Mouse (Mus musculus): Measurements from ENCODE around the gene Gpr137. TPM values are rescaled to one million over a fixed set of nuclear protein-coding genes. Genes with fewer than 3 reads are reported as not detected.

Gene Gpr137
- polyA plus RNA-seq (2012) = 59.4 and 67.4 TPM in 2 replicates

DNA sequence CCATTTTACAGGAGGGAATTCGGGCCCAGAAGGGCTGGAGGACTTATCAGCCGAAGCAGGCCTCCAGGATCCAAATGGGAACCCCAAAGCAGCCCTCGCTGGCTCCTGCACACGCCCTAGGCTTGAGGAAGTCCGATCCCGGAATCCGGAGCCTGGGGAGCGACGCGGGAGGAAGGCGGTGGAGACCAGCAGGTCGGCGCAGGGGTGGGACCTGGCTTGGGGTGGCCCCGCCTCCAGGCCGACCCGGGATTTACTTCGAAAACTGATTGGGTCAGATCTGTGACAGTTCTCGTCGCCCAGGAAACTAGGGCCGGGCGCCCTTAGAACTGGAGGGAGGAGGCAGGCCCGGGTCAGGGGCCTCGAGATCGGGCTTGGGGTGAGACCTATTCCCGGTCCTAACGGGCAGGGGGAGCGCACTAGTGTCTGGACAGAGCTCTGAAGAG is at the start of gene Gpr137:
Gpr137 (minus strand) TSS at position 232 of the 443 bp plus-strand sequence.

DNA sequence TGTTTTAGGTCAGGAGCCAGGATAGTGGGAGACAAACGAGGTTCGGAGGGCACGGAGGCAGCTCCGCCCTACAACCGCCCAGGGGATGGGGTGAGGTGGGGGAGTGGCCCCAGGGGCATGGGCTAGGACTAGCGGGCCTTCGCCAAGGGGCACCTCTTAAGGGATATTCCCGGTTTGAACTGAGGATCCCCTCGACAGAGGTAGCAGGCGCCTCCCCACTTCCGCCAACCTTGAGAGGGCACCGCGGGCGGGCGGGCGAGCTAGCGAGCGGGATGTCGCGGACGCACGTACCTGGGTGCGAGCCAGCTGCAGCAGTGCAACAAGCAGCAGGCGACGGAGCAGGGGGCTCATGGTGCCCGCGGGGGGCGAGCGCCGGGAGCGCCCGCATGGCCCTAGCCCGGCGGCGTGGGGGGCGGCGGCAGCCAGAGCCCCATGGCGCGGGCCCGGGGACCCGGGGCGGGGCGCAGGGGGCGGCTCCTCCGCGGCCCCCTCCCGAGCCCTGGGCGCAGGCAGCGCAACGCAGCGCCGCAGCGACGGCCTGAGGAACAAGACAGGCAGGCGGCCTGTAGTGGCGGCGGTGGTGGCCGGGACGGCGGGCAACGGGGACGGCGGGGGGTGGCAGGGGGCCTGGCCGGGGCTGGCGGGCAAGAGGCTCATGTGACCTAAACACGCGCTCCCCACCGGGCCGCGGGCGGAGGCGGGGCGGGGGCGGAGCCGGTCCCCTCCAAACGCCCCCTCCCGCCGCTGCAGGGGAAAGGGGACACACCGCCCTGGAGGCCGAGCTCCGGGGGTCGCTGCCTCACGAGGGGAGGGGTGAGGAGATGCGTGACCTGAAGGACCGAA is 45.0 kb upstream of the Gpr137 start, which contains the start of gene Vegfb:
Vegfb (minus strand) TSS at position 591 of the 843 bp plus-strand sequence.

GRCm38 (mm10) chr19:6980381-6981093 is 38.3 kb upstream of the Gpr137 start, which contains the start of gene Fkbp2:
Fkbp2 (minus strand) TSS chr19:6980501.

GRCm38 (mm10) chr19:6975537-6976521 is 33.5 kb upstream of the Gpr137 start, which contains the start of gene Plcb3:
Plcb3 (minus strand) TSS chr19:6976470.

DNA sequence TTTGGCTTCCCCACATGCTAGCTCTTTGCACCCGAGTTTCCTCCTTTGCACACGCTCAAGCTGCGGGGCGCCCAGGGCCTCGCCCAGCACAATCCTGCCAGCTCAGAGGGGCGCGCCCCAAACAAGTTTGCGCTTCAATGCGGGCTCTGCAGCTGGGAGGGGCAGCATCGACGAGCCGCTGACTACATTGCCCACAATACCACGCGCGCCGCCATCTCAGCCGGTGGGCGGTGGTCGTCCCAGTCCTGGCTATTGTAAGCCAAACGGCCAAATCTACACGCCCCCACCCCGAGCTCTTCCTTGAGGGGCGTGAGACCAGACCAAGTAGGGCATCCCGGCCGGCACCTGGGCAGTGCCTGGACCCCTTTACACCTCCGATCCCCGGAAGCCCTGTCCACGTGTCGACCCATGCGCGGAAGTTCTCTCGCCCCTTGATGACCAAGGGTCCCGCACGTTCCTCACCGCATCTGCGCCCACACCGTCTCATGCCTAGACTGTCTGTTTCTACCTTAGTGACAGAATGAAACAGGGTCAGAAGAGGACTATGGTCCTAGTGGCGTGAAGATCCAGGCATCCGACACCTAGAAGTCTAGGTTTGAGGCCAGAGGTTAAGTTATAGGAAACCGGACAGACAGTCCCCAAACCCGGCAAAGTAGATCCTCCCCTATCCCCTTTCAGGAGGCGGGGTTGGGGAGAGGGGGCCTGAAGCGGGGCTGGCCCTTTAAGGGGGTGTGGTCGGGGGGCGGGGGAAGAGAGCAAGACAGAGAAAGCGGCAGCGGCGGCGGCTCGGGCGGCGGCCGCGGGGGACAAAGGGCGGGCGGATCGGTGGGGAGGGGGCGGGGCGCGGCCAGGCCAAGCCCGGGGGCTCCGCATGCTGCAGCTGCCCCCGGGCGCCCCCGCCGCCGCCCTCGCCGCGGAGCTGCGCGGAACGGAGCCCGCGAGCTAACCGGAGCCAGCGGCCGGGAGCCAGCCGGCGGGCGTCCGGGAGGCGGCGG is 32.2 kb upstream of the Gpr137 start, which contains the start of gene Ppp1r14b:
Ppp1r14b (plus strand) TSS at position 758 of the 995 bp plus-strand sequence.

DNA sequence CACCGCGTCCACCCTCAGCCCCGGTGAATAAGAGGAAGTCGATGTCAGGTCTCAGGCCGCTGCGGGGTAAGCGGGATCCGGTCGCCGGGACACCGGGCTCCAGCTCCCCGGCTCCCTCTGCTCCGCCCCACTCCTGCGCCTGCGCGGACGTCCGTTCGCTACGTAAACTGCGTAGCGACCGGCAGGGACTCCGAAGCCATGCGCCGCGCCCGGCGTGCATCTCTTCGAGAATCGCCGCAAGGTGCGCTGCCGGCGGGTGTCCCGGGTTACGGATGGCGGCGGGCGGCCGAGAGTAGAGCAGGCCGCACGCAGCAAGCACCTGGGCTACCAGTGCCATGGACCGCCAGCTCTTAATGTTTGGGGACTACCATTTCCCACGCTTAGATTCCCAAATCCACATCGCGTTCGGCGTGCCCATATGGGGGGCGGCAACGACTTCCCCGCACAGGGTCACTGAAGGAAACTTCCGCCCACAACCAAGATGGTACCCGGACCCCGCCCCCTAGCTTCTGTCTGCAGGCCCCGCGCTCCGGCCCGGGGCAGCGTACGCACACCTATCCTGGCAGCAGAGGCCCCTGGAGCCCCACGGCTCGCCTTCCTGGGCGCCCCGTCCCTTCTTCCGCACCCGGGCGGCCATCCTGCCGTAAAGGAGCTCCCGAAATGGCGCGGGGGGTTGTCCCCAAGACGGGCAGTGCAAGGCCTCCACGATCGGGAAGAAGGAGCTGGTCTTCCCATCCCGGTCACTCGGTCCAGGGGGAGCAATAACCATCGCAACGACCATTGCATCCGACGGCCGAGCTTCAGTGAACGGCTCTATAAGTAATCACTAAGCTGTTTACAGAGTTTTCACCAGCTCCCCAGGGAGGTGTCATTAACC is 670 bp downstream of the Gpr137 start, which contains the start of gene Bad:
Bad (plus strand) TSS at position 490 of the 877 bp plus-strand sequence.

GRCm38 (mm10) chr19:6934195-6934977 is 7.9 kb downstream of the Gpr137 start, which contains the start of gene Kcnk4:
Kcnk4 (minus strand) TSS chr19:6934515.

GRCm38 (mm10) chr19:6925307-6925573 is 17.0 kb downstream of the Gpr137 start, which contains the start of gene Catsperz:
Catsperz (minus strand) TSS chr19:6925380.

GRCm38 (mm10) chr19:6921647-6922567 is 20.4 kb downstream of the Gpr137 start, which contains the start of gene Esrra:
Esrra (minus strand) TSS chr19:6921813.

GRCm38 (mm10) chr19:6909507-6910289 is 32.6 kb downstream of the Gpr137 start, which contains the start of the genes Trmt112 and Prdx5:
Trmt112 (plus strand) TSS chr19:6909698.
Prdx5 (minus strand) TSS chr19:6910106.

Other genes starting within 250 kb of the Gpr137 start
- 33.4 and 34.4 TPM in 2 replicates for gene Rps6ka4, start 101.8 kb downstream of the Gpr137 start, polyA plus RNA-seq (2012)
- gene Ccdc88b, start 84.3 kb downstream of the Gpr137 start, polyA plus RNA-seq (2012) = 90.5 and 124 TPM in 2 replicates
- 198 and 202 TPM in 2 replicates for gene Trmt112, start 32.8 kb downstream of the Gpr137 start, polyA plus RNA-seq (2012)
- 539 and 682 TPM in 2 replicates for gene Prdx5, start 32.4 kb downstream of the Gpr137 start, polyA plus RNA-seq (2012)
- gene Esrra, start 20.7 kb downstream of the Gpr137 start, polyA plus RNA-seq (2012) = 55.6 and 62.2 TPM in 2 replicates
- 0.43 TPM in 1 of 2 replicates, not detected in the other for gene Catsperz, start 17.1 kb downstream of the Gpr137 start, polyA plus RNA-seq (2012)
- 0.02 TPM in 2 replicates for gene Kcnk4, start 8.0 kb downstream of the Gpr137 start, polyA plus RNA-seq (2012)
- gene Bad, start 619 bp downstream of the Gpr137 start, polyA plus RNA-seq (2012) = 87.8 and 89.7 TPM in 2 replicates
- gene Ppp1r14b, start 32.5 kb upstream of the Gpr137 start, polyA plus RNA-seq (2012) = 492 and 511 TPM in 2 replicates
- gene Plcb3, start 34.0 kb upstream of the Gpr137 start, polyA plus RNA-seq (2012) = 25.3 and 36.0 TPM in 2 replicates
- 373 and 400 TPM in 2 replicates for gene Fkbp2, start 38.0 kb upstream of the Gpr137 start, polyA plus RNA-seq (2012)
- gene Vegfb, start 45.2 kb upstream of the Gpr137 start, polyA plus RNA-seq (2012) = 105 and 119 TPM in 2 replicates
- gene Dnajc4, start 50.1 kb upstream of the Gpr137 start, polyA plus RNA-seq (2012) = 18.0 and 21.8 TPM in 2 replicates
- 14.0 and 16.0 TPM in 2 replicates for gene Nudt22, start 53.6 kb upstream of the Gpr137 start, polyA plus RNA-seq (2012)
- 1.1 and 1.7 TPM in 2 replicates for gene Trpt1, start 53.7 kb upstream of the Gpr137 start, polyA plus RNA-seq (2012)
- 645 and 679 TPM in 2 replicates for gene Fermt3, start 77.0 kb upstream of the Gpr137 start, polyA plus RNA-seq (2012)
- gene Stip1, start 97.5 kb upstream of the Gpr137 start, polyA plus RNA-seq (2012) = 123 and 137 TPM in 2 replicates
- gene Macrod1, start 114.3 kb upstream of the Gpr137 start, polyA plus RNA-seq (2012) = 87.5 and 120 TPM in 2 replicates
- gene Flrt1, start 163.2 kb upstream of the Gpr137 start, polyA plus RNA-seq (2012) = 0.02 TPM in 1 of 2 replicates, not detected in the other

Data from megakaryocyte-erythroid progenitor cell, adult 5 weeks (primary cell).